Mouse (Mus musculus) forebrain, embryonic 14.5 days (tissue): ENCODE results near the gene Ap1ar. TPM values are rescaled to one million over a fixed set of nuclear protein-coding genes. Genes with fewer than 3 reads are reported as not detected.

Source experiments
- ATAC-seq: fragments of 200-750 bp; cut with Nextera tagmentation; 2 replicates; pipeline ENCODE4 v1.8.0; 2017; ENCODE audit warnings: mild to moderate bottlenecking, moderate library complexity
- DNase-seq: peaks from one replicate; pipeline ENCODE4 v3.0.0-alpha.2; 2015; ENCODE audit warnings: low spot score
- H3K27ac ChIP-seq: fragments of 300-500 bp; sonication (generic); 2 replicates; pipeline ENCODE4 v1.5.1; 2014; ENCODE audit warnings: low read depth, mild to moderate bottlenecking, control low read depth, low read length, moderate library complexity
- H3K27me3 ChIP-seq: fragments of 300-500 bp; sonication (generic); replicated peaks from 2 replicates; pipeline ENCODE4 v1.6.1; 2014; ENCODE audit warnings: low read length, control low read depth, mixed read lengths; ENCODE audit not compliant: control insufficient read depth, insufficient read depth
- H3K36me3 ChIP-seq: fragments of 300-500 bp; sonication (generic); 2 replicates; pipeline ENCODE4 v1.6.1; 2014; ENCODE audit warnings: low read length, control low read depth; ENCODE audit not compliant: control insufficient read depth, insufficient read depth
- H3K4me1 ChIP-seq: fragments of 300-500 bp; sonication (generic); 2 replicates; pipeline ENCODE4 v1.6.1; 2014; ENCODE audit warnings: antibody characterized with exemption, low read length, control low read depth; ENCODE audit not compliant: control insufficient read depth, insufficient read depth
- H3K4me2 ChIP-seq: fragments of 300-500 bp; sonication (generic); 2 replicates; pipeline ENCODE4 v1.6.1; 2014; ENCODE audit warnings: mild to moderate bottlenecking, control low read depth, low read length
- H3K4me3 ChIP-seq: fragments of 300-500 bp; sonication (generic); 2 replicates; pipeline ENCODE4 v1.5.1; 2014; ENCODE audit warnings: low read depth, low read length, control low read depth
- H3K9ac ChIP-seq: fragments of 300-500 bp; sonication (generic); 2 replicates; pipeline ENCODE4 v1.6.1; 2014; ENCODE audit warnings: mild to moderate bottlenecking, low read length, control low read depth, moderate library complexity
- H3K9me3 ChIP-seq: fragments of 300-500 bp; sonication (generic); replicated peaks from 2 replicates; pipeline ENCODE4 v1.6.1; 2016; ENCODE audit warnings: low read length, control low read depth, mixed read lengths; ENCODE audit not compliant: control insufficient read depth
- WGBS: fragments of 180-500 bp; shearing (Covaris S2); extraction: QIAGEN DNeasy Blood & Tissue Kit; methylation state at CpG from one replicate; pipeline ENCODE4 v1.1.7; 2014; 5-methylcytosine and 5-hydroxymethylcytosine counted together
- polyA plus RNA-seq: library from polyadenylated mRNA; unstranded; fragments of >200 nt; fragmentation: Nextera tagmentation; extraction: Ambion mirVana; gene quantifications from 2 replicates; pipeline ENCODE4 v1.2.1, GENCODE M21; 2014

Ap1ar gene
- polyA plus RNA-seq, 1 experiment from 2014 or later = 42.8 TPM

GRCm38 (mm10) chr3:127849922-127850321 is 12.6 kb upstream of the Ap1ar start:
- H3K9me3 ChIP-seq = no peaks in the 10 kb centered on the region
- DNase-seq (no peak), ATAC-seq (no peak)
- H3K4me1 ChIP-seq = peaks cover 6% of the 10 kb centered on the region
- no peak overlapping the region for H3K4me3 ChIP-seq
- H3K36me3 ChIP-seq = no peaks in the 10 kb centered on the region
- no peaks in the 10 kb centered on the region for H3K27me3 ChIP-seq
- H3K27ac ChIP-seq = no peak overlapping the region
- no peak overlapping the region for H3K4me2 ChIP-seq
- no peak overlapping the region for H3K9ac ChIP-seq
- 85% methylated on average over 5 of the region's 5 CpGs for WGBS

GRCm38 (mm10) chr3:127848088-127848808 is 10.9 kb upstream of the Ap1ar start:
- 75% methylated on average over 11 of the region's 11 CpGs for WGBS
- Histone ChIP-seq H3K9me3 (no peaks in the 10 kb centered on the region), H3K36me3 (no peaks in the 10 kb centered on the region), H3K4me2 (no peak overlapping the region), H3K4me1 (no peaks in the 10 kb centered on the region), H3K27ac (no peak overlapping the region), H3K4me3 (no peak overlapping the region), H3K27me3 (no peaks in the 10 kb centered on the region), H3K9ac (no peak overlapping the region)
- ATAC-seq = 0 out of 2 replicates have a peak, but pooled peaks have one; percentile 53
- DNase-seq = peak; percentile 65

- Histone ChIP-seq H3K9me3 (no peaks in the 10 kb centered on the region), H3K9ac (no peak overlapping the region), H3K27me3 (no peaks in the 10 kb centered on the region), H3K4me3 (no peak overlapping the region), H3K4me1 (peaks cover 2% of the 10 kb centered on the region; the same call in 1 of the 2 replicates), H3K4me2 (no peak overlapping the region), H3K36me3 (no peaks in the 10 kb centered on the region), H3K27ac (no peak overlapping the region)
- no peak for DNase-seq
- whole genome bisulfite sequencing = 87% methylated on average over 5 of the region's 5 CpGs
- ATAC-seq = no peak
These were observed 6.6 kb upstream of the Ap1ar start for GRCm38 (mm10) chr3:127843941-127844327.

- H3K36me3 ChIP-seq = no peaks in the 10 kb centered on the region
- H3K4me2 ChIP-seq = no peak overlapping the region
- 91% methylated on average over 2 of the region's 2 CpGs for WGBS
- no peak overlapping the region for H3K27ac ChIP-seq
- DNase-seq (no peak), ATAC-seq (no peak)
- no peak overlapping the region for H3K9ac ChIP-seq
- H3K27me3 ChIP-seq = no peaks in the 10 kb centered on the region
- no peak overlapping the region for H3K4me3 ChIP-seq
- peaks cover 2% of the 10 kb centered on the region; the same call in 1 of the 2 replicates for H3K4me1 ChIP-seq
- no peaks in the 10 kb centered on the region for H3K9me3 ChIP-seq
These were observed 6.1 kb upstream of the Ap1ar start for GRCm38 (mm10) chr3:127843324-127843940.

- Histone ChIP-seq H3K27ac (no peak overlapping the region), H3K27me3 (no peaks in the 10 kb centered on the region), H3K4me3 (no peak overlapping the region), H3K4me2 (no peak overlapping the region), H3K36me3 (no peaks in the 10 kb centered on the region), H3K9ac (no peak overlapping the region), H3K9me3 (no peaks in the 10 kb centered on the region), H3K4me1 (peaks cover 2% of the 10 kb centered on the region; the same call in 1 of the 2 replicates)
- ATAC-seq (no peak), DNase-seq (peak; percentile 57)
- whole genome bisulfite sequencing = 23% methylated on average over 8 of the region's 8 CpGs
These were observed 4.6 kb upstream of the Ap1ar start for GRCm38 (mm10) chr3:127841926-127842325.

- Histone ChIP-seq H3K4me2 (peak overlapping the region; percentile 70), H3K36me3 (peaks cover 3% of the 10 kb centered on the region; the same call in 1 of the 2 replicates), H3K9ac (peak overlapping the region; percentile 94), H3K9me3 (no peaks in the 10 kb centered on the region), H3K27ac (peak overlapping the region; percentile 83), H3K4me3 (peak overlapping the region; percentile 89), H3K27me3 (no peaks in the 10 kb centered on the region), H3K4me1 (peaks cover 16% of the 10 kb centered on the region)
- 33% methylated on average over 8 of the region's 8 CpGs for WGBS
- ATAC-seq (no peak; the same call in 1 of the 2 replicates), DNase-seq (no peak)
These were observed 785 bp upstream of the Ap1ar start for GRCm38 (mm10) chr3:127837972-127838644.

GRCm38 (mm10) chr3:127836798-127837153 is 547 bp downstream of the Ap1ar start:
- H3K4me3 ChIP-seq = peak overlapping the region; percentile 89
- no peaks in the 10 kb centered on the region for H3K27me3 ChIP-seq
- ATAC-seq = no peak
- peak; percentile 5 for DNase-seq
- peak overlapping the region; percentile 94 for H3K9ac ChIP-seq
- peak overlapping the region; percentile 93 for H3K4me2 ChIP-seq
- peaks cover 16% of the 10 kb centered on the region for H3K4me1 ChIP-seq
- no peaks in the 10 kb centered on the region for H3K9me3 ChIP-seq
- WGBS = 0% methylated on average over 17 of the region's 17 CpGs
- H3K36me3 ChIP-seq = peaks cover 3% of the 10 kb centered on the region; the same call in 1 of the 2 replicates
- peak overlapping the region; percentile 83 for H3K27ac ChIP-seq

- DNase-seq (no peak), ATAC-seq (no peak)
- WGBS = 84% methylated on average over 6 of the region's 6 CpGs
- no peak overlapping the region for H3K27ac ChIP-seq
- H3K9ac ChIP-seq = no peak overlapping the region; the same call in 1 of the 2 replicates
- H3K9me3 ChIP-seq = no peaks in the 10 kb centered on the region
- peaks cover 14% of the 10 kb centered on the region for H3K4me1 ChIP-seq
- no peak overlapping the region for H3K4me3 ChIP-seq
- peaks cover 3% of the 10 kb centered on the region; the same call in 1 of the 2 replicates for H3K36me3 ChIP-seq
- peak overlapping the region; percentile 93 for H3K4me2 ChIP-seq
- no peaks in the 10 kb centered on the region for H3K27me3 ChIP-seq
These were observed 1.7 kb downstream of the Ap1ar start for GRCm38 (mm10) chr3:127835594-127835993.
